Mouse (Mus musculus): ENCODE measurements around the gene Oas1c. TPM values are rescaled to one million over a fixed set of nuclear protein-coding genes. Genes with fewer than 3 reads are reported as not detected.
A peak's percentile ranks its signal among the peaks of the same experiment; 100 is the strongest.

The Oas1c gene
- polyA plus RNA-seq, 1 experiment: 0.01 TPM

- no peaks in the 10 kb centered on the region for H3K79me2 ChIP-seq (ENCODE audit: control insufficient read depth, insufficient read depth)
- no peak within 1 kb of the TSS for H3ac ChIP-seq (ENCODE audit: control insufficient read depth, insufficient read length)
- H3K4me2 ChIP-seq (ENCODE audit: low read depth): no peak within 1 kb of the TSS
- H3K27me3 ChIP-seq (ENCODE audit: control insufficient read depth, insufficient read depth, insufficient read length): no peaks in the 10 kb centered on the region
- no peak within 1 kb of the TSS for H3K4me3 ChIP-seq
- no peak for TF ChIP-seq MYOD1 (IDR thresholded peaks at IDR 0.05; ENCODE audit: control insufficient read depth in 1 of 3, insufficient read length in 2 of 3, low read depth in 2 of 3)
- no peaks in the 10 kb centered on the region for H3K36me3 ChIP-seq (ENCODE audit: control insufficient read depth, insufficient read depth)
Measured at GRCm38 (mm10) chr5:120777478-120777877, 34.8 kb downstream of the Oas1c start, which contains the start of gene Oas3. Oas3 (minus strand) TSS chr5:120777661.

- no peaks in the 10 kb centered on the region for H3K79me2 ChIP-seq (ENCODE audit: control insufficient read depth, insufficient read depth)
- no peak overlapping the region for H3ac ChIP-seq (ENCODE audit: control insufficient read depth, insufficient read length)
- no peak overlapping the region for H3K4me2 ChIP-seq (ENCODE audit: low read depth)
- TF ChIP-seq POLR2A (IDR thresholded peaks at IDR 0.05; ENCODE audit: insufficient read length, low read depth) (no peak), CEBPB (IDR thresholded peaks at IDR 0.05; ENCODE audit: insufficient read depth, poor library complexity, severe bottlenecking) (no peak), MYOD1 (IDR thresholded peaks at IDR 0.05; ENCODE audit: control insufficient read depth in 1 of 3, insufficient read length in 2 of 3, low read depth in 2 of 3) (no peak), SRF (IDR thresholded peaks at IDR 0.05; ENCODE audit: control insufficient read depth, insufficient read length, low read depth) (no peak), REST (IDR thresholded peaks at IDR 0.05; ENCODE audit: insufficient read depth, insufficient read length) (no peak), USF1 (IDR thresholded peaks at IDR 0.05; ENCODE audit: low read depth) (no peak), MAX (IDR thresholded peaks at IDR 0.05; ENCODE audit: low read depth) (no peak), TCF12 (IDR thresholded peaks at IDR 0.05; ENCODE audit: insufficient read depth, poor library complexity, severe bottlenecking) (no peak), POLR2AphosphoS2 (IDR thresholded peaks at IDR 0.05; ENCODE audit: insufficient read length, low read depth) (no peak), E2F4 (IDR thresholded peaks at IDR 0.05; ENCODE audit: insufficient read depth) (no peak), TCF3 (IDR thresholded peaks at IDR 0.05; ENCODE audit: insufficient read length, low read depth) (no peak), MYOG (IDR thresholded peaks at IDR 0.05; ENCODE audit: control insufficient read depth in 1 of 3, insufficient read depth in 1 of 3, insufficient read length in 2 of 3, low read depth in 2 of 3) (no peak)
- H3K4me3 ChIP-seq: no peak overlapping the region
- no peaks in the 10 kb centered on the region for H3K36me3 ChIP-seq (ENCODE audit: control insufficient read depth, insufficient read depth)
- no peaks in the 10 kb centered on the region for H3K27me3 ChIP-seq (ENCODE audit: control insufficient read depth, insufficient read depth, insufficient read length)
Measured at GRCm38 (mm10) chr5:120776801-120777200, 35.5 kb downstream of the Oas1c start.

- no peaks in the 10 kb centered on the region for H3K27me3 ChIP-seq (ENCODE audit: control insufficient read depth, insufficient read depth, insufficient read length)
- no peaks in the 10 kb centered on the region for H3K36me3 ChIP-seq (ENCODE audit: control insufficient read depth, insufficient read depth)
- no peak for TF ChIP-seq REST (IDR thresholded peaks at IDR 0.05; ENCODE audit: insufficient read depth, insufficient read length)
- H3ac ChIP-seq (ENCODE audit: control insufficient read depth, insufficient read length): no peak overlapping the region
- no peak overlapping the region for H3K4me3 ChIP-seq
- H3K79me2 ChIP-seq (ENCODE audit: control insufficient read depth, insufficient read depth): no peaks in the 10 kb centered on the region
- H3K4me2 ChIP-seq (ENCODE audit: low read depth): peak overlapping the region; percentile 46
Measured at GRCm38 (mm10) chr5:120775287-120775985, 36.9 kb downstream of the Oas1c start.

GRCm38 (mm10) chr5:120769396-120769795, 42.9 kb downstream of the Oas1c start:
- Histone ChIP-seq H3ac (ENCODE audit: control insufficient read depth, insufficient read length) (no peak overlapping the region), H3K27me3 (ENCODE audit: control insufficient read depth, insufficient read depth, insufficient read length) (peaks cover 5% of the 10 kb centered on the region), H3K4me2 (ENCODE audit: low read depth) (no peak overlapping the region), H3K79me2 (ENCODE audit: control insufficient read depth, insufficient read depth) (no peaks in the 10 kb centered on the region), H3K4me3 (no peak overlapping the region), H3K36me3 (ENCODE audit: control insufficient read depth, insufficient read depth) (no peaks in the 10 kb centered on the region)
- TF ChIP-seq REST (IDR thresholded peaks at IDR 0.05; ENCODE audit: insufficient read depth, insufficient read length): no peak
- no peak for TF ChIP-seq CEBPB (IDR thresholded peaks at IDR 0.05; ENCODE audit: insufficient read depth, poor library complexity, severe bottlenecking)
- TF ChIP-seq MAX (IDR thresholded peaks at IDR 0.05; ENCODE audit: low read depth): no peak
- TF ChIP-seq USF1 (IDR thresholded peaks at IDR 0.05; ENCODE audit: low read depth): no peak
- no peak for TF ChIP-seq TCF12 (IDR thresholded peaks at IDR 0.05; ENCODE audit: insufficient read depth, poor library complexity, severe bottlenecking)
- no peak for TF ChIP-seq POLR2A (IDR thresholded peaks at IDR 0.05; ENCODE audit: insufficient read length, low read depth)
- no peak for TF ChIP-seq POLR2AphosphoS2 (IDR thresholded peaks at IDR 0.05; ENCODE audit: insufficient read length, low read depth)
- TF ChIP-seq E2F4 (IDR thresholded peaks at IDR 0.05; ENCODE audit: insufficient read depth): no peak
- no peak for TF ChIP-seq SRF (IDR thresholded peaks at IDR 0.05; ENCODE audit: control insufficient read depth, insufficient read length, low read depth)
- no peak for TF ChIP-seq MYOG (IDR thresholded peaks at IDR 0.05; ENCODE audit: control insufficient read depth in 1 of 3, insufficient read depth in 1 of 3, insufficient read length in 2 of 3, low read depth in 2 of 3)
- no peak for TF ChIP-seq TCF3 (IDR thresholded peaks at IDR 0.05; ENCODE audit: insufficient read length, low read depth)
- no peak for TF ChIP-seq MYOD1 (IDR thresholded peaks at IDR 0.05; ENCODE audit: control insufficient read depth in 1 of 3, insufficient read length in 2 of 3, low read depth in 2 of 3)

- TF ChIP-seq MAX (IDR thresholded peaks at IDR 0.05; ENCODE audit: low read depth) (no peak), TCF12 (IDR thresholded peaks at IDR 0.05; ENCODE audit: insufficient read depth, poor library complexity, severe bottlenecking) (no peak), CEBPB (IDR thresholded peaks at IDR 0.05; ENCODE audit: insufficient read depth, poor library complexity, severe bottlenecking) (no peak), POLR2A (IDR thresholded peaks at IDR 0.05; ENCODE audit: insufficient read length, low read depth) (no peak)
- Histone ChIP-seq H3K4me3 (no peak overlapping the region), H3K4me2 (ENCODE audit: low read depth) (no peak overlapping the region), H3ac (ENCODE audit: control insufficient read depth, insufficient read length) (no peak overlapping the region), H3K27me3 (ENCODE audit: control insufficient read depth, insufficient read depth, insufficient read length) (peaks cover 22% of the 10 kb centered on the region), H3K79me2 (ENCODE audit: control insufficient read depth, insufficient read depth) (no peaks in the 10 kb centered on the region), H3K36me3 (ENCODE audit: control insufficient read depth, insufficient read depth) (no peaks in the 10 kb centered on the region)
Measured at GRCm38 (mm10) chr5:120765010-120765409, 47.3 kb downstream of the Oas1c start.

Measured in myocyte (in vitro differentiated cells).